Mouse (Mus musculus) brain, embryonic 14.5 days (tissue): ENCODE measurements around the gene Stox2.

Experiments used
- CTCF ChIP-seq: fragments of 200-500 bp; IDR thresholded peaks from 2 replicates; pipeline ENCODE4 v1.5.1; 2012; ENCODE audit warnings: inconsistent platforms, mild to moderate bottlenecking, moderate library complexity, borderline replicate concordance; ENCODE audit not compliant: insufficient read depth, insufficient read length; ENCODE audit errors: extremely low read depth
- POLR2A ChIP-seq: fragments of 200-500 bp; IDR thresholded peaks from 2 replicates; pipeline ENCODE4 v1.6.1; 2012; ENCODE audit warnings: mild to moderate bottlenecking, inconsistent platforms, borderline replicate concordance; ENCODE audit not compliant: poor library complexity, insufficient read depth, insufficient read length, severe bottlenecking; ENCODE audit errors: extremely low read depth

- no peak for TF ChIP-seq CTCF
- TF ChIP-seq POLR2A, result no peak
Observed at GRCm38 (mm10) chr8:47335940-47336339, 110.2 kb downstream of the Stox2 start.
